Mouse (Mus musculus): ENCODE measurements around the gene Gfod2.

DNA sequence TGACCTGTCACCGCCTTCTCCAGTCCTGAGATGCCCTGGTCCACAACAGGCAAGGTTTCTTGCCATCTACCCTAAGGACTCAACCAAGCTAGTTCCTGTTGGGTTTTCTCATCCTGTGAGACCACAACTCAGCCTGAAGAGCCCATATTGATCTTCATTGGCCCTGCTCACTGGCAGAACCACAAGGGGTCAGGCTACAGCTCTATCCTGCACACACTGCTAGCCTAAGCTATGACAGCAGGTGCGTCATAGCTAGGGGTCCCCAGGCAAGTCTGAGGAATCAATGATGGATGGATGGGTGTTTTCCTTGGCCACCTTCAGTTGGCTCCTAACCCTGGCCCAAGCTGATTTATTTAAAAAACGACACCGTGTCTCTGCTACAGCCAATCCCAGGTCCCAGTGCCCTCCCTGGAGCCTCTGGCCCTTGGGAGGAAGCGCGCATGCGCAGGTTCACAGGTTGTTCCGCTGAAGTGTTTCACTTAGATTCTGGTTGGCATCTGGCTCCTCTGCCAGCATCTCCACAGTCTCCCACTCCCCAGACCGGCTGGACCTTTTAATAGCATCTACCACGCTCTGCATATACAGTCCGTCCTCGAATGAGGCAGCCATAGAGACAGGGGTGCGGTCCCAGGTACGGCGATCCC is 42.0 kb downstream of the Gfod2 start:
- TF ChIP-seq CHD2 (IDR thresholded peaks at IDR 0.05; ENCODE audit: low read length) (no peak), KAT2A (conservative IDR thresholded peaks at IDR 0.05; ENCODE audit: low read depth, low read length) (no peak), CHD1 (IDR thresholded peaks at IDR 0.05; ENCODE audit: low read depth, low read length) (no peak), EP300 (IDR thresholded peaks at IDR 0.05; ENCODE audit: low read depth in 1 of 2, low read length in 2 of 2) (no peak), CTCF (IDR thresholded peaks at IDR 0.05 in 2 of 3, conservative IDR thresholded peaks at IDR 0.05 in 1 of 3; ENCODE audit: control insufficient read depth in 1 of 3, insufficient read depth in 1 of 3, low read depth in 2 of 3, low read length in 3 of 3, poor library complexity in 1 of 3, severe bottlenecking in 1 of 3) (no peak; a peak in 1 of 6 replicates), NRF1 (IDR thresholded peaks at IDR 0.05; ENCODE audit: insufficient read depth, low read depth, low read length, poor library complexity, severe bottlenecking) (no peak), TBP (IDR thresholded peaks at IDR 0.05; ENCODE audit: low read depth, low read length) (no peak), ZNF384 (IDR thresholded peaks at IDR 0.05; ENCODE audit: low read depth, low read length) (no peak), GATA1 (IDR thresholded peaks at IDR 0.05; ENCODE audit: low read depth, low read length) (no peak), SMC3 (IDR thresholded peaks at IDR 0.05; ENCODE audit: low read depth, low read length) (no peak), JUND (IDR thresholded peaks at IDR 0.05; ENCODE audit: low read depth, low read length) (no peak), MAX (IDR thresholded peaks at IDR 0.05; ENCODE audit: low read length) (no peak)
